Mouse (Mus musculus): ENCODE results near the gene Nfkbia.

Gene Nfkbia

DNA sequence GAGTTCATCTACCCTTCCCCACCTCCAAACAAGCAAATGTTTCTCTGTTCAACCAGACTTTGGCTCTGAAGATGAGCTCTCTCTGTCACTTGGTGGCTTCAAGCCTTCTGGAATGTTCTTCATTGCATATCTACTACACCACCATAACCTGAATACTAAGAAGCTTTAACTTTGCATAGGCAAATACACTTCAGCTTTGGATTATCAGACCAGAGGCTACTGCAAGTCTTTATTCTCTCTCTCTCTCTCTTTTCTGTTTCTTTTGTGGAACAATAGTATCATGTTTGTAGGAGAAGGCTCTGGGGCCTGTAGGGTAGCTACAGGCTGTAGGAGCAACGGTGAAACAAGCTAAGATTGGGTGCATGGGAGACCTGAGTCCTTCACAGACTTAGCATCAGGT lies 50.2 kb downstream of the Nfkbia start:
- DNase-seq, result no peak

DNA sequence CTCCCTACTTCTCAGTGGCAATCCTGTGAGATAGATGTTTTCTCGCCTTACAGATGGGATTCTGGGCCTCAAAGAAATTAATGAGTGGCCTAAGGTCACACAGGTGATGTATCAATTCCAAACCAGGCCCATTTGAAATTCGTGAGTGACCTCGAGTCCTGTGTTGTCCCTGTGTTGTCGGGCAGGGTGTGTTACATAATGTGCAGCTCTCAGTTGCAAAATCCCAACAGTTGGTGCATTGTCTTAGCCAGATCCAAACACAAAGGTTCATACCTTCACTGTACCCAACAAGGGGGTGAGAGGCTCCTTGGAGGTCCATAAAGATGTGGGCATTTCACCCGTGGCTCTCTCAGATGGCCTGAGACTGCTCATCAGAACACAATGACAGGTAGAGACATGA lies 52.0 kb downstream of the Nfkbia start:
- DNase-seq, result no peak
